Mouse (Mus musculus): ENCODE results near the gene Sap18b.

GRCm38 (mm10) chr8:95848734-95849464, 23.8 kb downstream of the Sap18b start:
- no peak for TF ChIP-seq TCF12 (IDR thresholded peaks at IDR 0.05; ENCODE audit: insufficient read depth, poor library complexity, severe bottlenecking)
- TF ChIP-seq POLR2A (IDR thresholded peaks at IDR 0.05; ENCODE audit: insufficient read length, low read depth), result no peak
- no peak for TF ChIP-seq E2F4 (IDR thresholded peaks at IDR 0.05; ENCODE audit: insufficient read depth)
- no peak for TF ChIP-seq MAX (IDR thresholded peaks at IDR 0.05; ENCODE audit: low read depth)
- no peak for TF ChIP-seq CEBPB (IDR thresholded peaks at IDR 0.05; ENCODE audit: insufficient read depth, poor library complexity, severe bottlenecking)
- TF ChIP-seq USF1 (IDR thresholded peaks at IDR 0.05; ENCODE audit: low read depth), result no peak
